Mouse (Mus musculus) intestine, postnatal 0 days (tissue): ENCODE measurements around the gene Spink8. TPM values are rescaled to one million over a fixed set of nuclear protein-coding genes. Genes with fewer than 3 reads are reported as not detected.

Experiments used
- ATAC-seq: fragments of 200-750 bp; cut with Nextera tagmentation; 2 replicates; pipeline ENCODE4 v1.8.0; 2017; ENCODE audit warnings: mild to moderate bottlenecking, moderate TSS enrichment, moderate library complexity
- H3K27ac ChIP-seq: fragments of 300-500 bp; sonication (generic); 2 replicates; pipeline ENCODE4 v1.5.1; 2014; ENCODE audit warnings: mild to moderate bottlenecking, low read depth, low read length, moderate library complexity
- H3K27me3 ChIP-seq: fragments of 300-500 bp; sonication (generic); replicated peaks from 2 replicates; pipeline ENCODE4 v1.6.1; 2014; ENCODE audit warnings: low read length, mixed read lengths; ENCODE audit not compliant: control insufficient read depth, insufficient read depth
- H3K36me3 ChIP-seq: fragments of 300-500 bp; sonication (generic); 2 replicates; pipeline ENCODE4 v1.6.1; 2014; ENCODE audit warnings: mild to moderate bottlenecking, moderate library complexity; ENCODE audit not compliant: control insufficient read depth, insufficient read depth
- H3K4me1 ChIP-seq: fragments of 300-500 bp; sonication (generic); replicated peaks from 2 replicates; pipeline ENCODE4 v1.6.1; 2014; ENCODE audit warnings: antibody characterized with exemption, low read length, mixed read lengths; ENCODE audit not compliant: control insufficient read depth, insufficient read depth
- H3K4me2 ChIP-seq: fragments of 300-500 bp; sonication (generic); replicated peaks from 2 replicates; pipeline ENCODE4 v1.6.1; 2014; ENCODE audit warnings: low read depth, mild to moderate bottlenecking, moderate library complexity
- H3K4me3 ChIP-seq: fragments of 300-500 bp; sonication (generic); 2 replicates; pipeline ENCODE4 v1.5.1; 2014; ENCODE audit warnings: low read depth, low read length
- H3K9ac ChIP-seq: fragments of 300-500 bp; sonication (generic); 2 replicates; pipeline ENCODE4 v1.6.1; 2014; ENCODE audit warnings: mild to moderate bottlenecking, low read depth, low read length
- H3K9me3 ChIP-seq: fragments of 300-500 bp; sonication (generic); 2 replicates; pipeline ENCODE4 v1.6.1; 2016; ENCODE audit warnings: mixed run types; ENCODE audit not compliant: control insufficient read depth
- CTCF ChIP-seq: sonication (generic); IDR thresholded peaks from 2 replicates; pipeline ENCODE4 v1.5.1; 2016; ENCODE audit warnings: low read depth, mild to moderate bottlenecking, control low read depth, antibody characterized with exemption, moderate library complexity
- whole genome bisulfite sequencing: fragments of 180-500 bp; shearing (Covaris S2); extraction: QIAGEN DNeasy Blood & Tissue Kit; methylation state at CpG from one replicate; pipeline ENCODE4 v1.1.7; 2014; 5-methylcytosine and 5-hydroxymethylcytosine counted together
- polyA plus RNA-seq: library from polyadenylated mRNA; unstranded; fragments of >200 nt; fragmentation: Nextera tagmentation; extraction: Ambion mirVana; gene quantifications from 2 replicates; pipeline ENCODE4 v1.2.1, GENCODE M21; 2015

The Spink8 gene
- polyA plus RNA-seq, 1 experiment from 2014 or later: 3.0 TPM

DNA sequence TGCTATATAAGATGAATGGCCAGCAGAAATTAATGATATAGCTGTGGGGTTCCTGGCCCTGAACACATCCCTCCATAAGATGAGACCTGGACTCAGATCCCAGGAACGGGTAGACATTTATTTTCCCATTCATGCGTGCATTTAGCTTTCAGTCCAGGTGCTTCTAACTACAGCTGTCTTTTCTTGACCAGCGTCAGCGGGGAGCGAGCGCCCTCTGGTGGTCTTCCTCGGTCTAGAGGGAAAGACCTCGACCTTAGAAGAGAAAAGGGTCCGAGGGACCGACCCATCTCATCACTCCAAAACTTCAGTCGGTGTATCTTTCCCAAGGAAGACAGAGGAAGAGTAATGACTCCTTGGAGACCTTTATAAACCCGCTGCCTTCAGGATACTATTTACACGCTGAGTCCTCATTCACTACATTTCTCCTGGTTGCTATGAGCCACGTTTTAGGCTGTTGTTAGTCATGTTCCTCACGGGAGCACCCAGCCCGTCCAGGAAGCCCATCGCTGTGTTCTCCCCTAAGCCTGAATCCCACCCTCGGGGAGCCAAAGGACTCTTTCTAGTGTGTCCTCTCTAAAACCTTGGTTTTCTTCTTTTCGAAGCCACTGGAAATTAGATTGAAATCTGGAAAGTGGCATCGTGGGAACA lies 50.4 kb downstream of the Spink8 start:
- no peak overlapping the region for H3K4me3 ChIP-seq
- H3K4me1 ChIP-seq: no peaks in the 10 kb centered on the region
- H3K27ac ChIP-seq: no peak overlapping the region
- no peaks in the 10 kb centered on the region for H3K36me3 ChIP-seq
- 11% methylated on average over 20 of the region's 20 CpGs for WGBS
- peak; percentile 49 for ATAC-seq
- peak overlapping the region; percentile 46 for H3K4me2 ChIP-seq
- no peaks in the 10 kb centered on the region for H3K27me3 ChIP-seq
- no peak overlapping the region for H3K9ac ChIP-seq
- H3K9me3 ChIP-seq: no peaks in the 10 kb centered on the region
- TF ChIP-seq CTCF: peak; percentile 95

DNA sequence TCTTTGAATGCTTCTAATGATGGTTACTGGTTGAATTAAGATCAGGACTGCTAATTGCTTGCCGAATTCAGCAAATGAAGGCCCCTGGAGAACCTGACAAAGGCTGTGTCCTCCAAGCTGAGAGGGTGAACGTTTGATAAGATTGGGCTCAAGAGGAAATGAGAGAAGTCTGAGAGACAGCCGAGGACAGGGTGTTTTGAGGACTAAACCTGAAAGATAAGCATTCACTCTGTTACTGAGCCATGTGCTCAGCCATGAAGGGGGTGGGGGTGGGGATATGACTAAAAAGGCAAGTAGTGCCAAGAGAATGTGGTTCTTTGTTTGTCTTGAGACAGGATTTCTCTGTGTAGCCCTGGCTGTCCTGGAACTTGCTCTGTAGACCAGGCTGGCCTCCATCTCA lies 51.0 kb downstream of the Spink8 start:
- no peaks in the 10 kb centered on the region for H3K9me3 ChIP-seq
- no peak overlapping the region for H3K27ac ChIP-seq
- H3K4me3 ChIP-seq: no peak overlapping the region
- H3K27me3 ChIP-seq: no peaks in the 10 kb centered on the region
- H3K4me2 ChIP-seq: no peak overlapping the region; the same call in 1 of the 2 replicates
- H3K9ac ChIP-seq: no peak overlapping the region
- no peaks in the 10 kb centered on the region for H3K36me3 ChIP-seq
- H3K4me1 ChIP-seq: no peaks in the 10 kb centered on the region
- no peak for ATAC-seq
- TF ChIP-seq CTCF: no peak
- WGBS: 39% methylated on average over 3 of the region's 3 CpGs

DNA sequence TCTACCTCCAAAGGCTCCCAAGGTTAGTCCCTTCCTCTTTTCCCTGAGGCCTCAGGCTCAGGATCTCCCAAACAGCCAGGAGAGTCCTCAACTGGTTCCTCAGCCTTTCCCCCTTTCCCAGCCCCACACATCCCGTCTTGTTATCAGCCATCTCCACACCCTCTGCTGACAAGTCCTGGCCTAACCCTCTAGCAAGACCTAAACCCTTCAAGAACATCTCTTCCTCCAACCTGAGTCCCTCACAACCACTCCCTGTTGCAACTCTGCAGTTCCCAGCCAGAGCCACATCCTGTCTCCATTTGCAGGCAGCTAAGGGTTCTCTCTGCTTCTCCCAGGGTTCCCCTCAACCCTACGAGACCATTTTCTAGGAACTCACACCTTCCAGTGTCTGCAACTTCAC lies 54.1 kb downstream of the Spink8 start:
- no peak overlapping the region for H3K4me2 ChIP-seq
- H3K27me3 ChIP-seq: no peaks in the 10 kb centered on the region
- ATAC-seq: no peak
- no peak for TF ChIP-seq CTCF
- 55% methylated on average over 2 of the region's 2 CpGs for WGBS
- no peak overlapping the region for H3K4me3 ChIP-seq
- H3K27ac ChIP-seq: no peak overlapping the region
- H3K9ac ChIP-seq: no peak overlapping the region
- no peaks in the 10 kb centered on the region for H3K9me3 ChIP-seq
- no peaks in the 10 kb centered on the region for H3K4me1 ChIP-seq
- H3K36me3 ChIP-seq: no peaks in the 10 kb centered on the region

DNA sequence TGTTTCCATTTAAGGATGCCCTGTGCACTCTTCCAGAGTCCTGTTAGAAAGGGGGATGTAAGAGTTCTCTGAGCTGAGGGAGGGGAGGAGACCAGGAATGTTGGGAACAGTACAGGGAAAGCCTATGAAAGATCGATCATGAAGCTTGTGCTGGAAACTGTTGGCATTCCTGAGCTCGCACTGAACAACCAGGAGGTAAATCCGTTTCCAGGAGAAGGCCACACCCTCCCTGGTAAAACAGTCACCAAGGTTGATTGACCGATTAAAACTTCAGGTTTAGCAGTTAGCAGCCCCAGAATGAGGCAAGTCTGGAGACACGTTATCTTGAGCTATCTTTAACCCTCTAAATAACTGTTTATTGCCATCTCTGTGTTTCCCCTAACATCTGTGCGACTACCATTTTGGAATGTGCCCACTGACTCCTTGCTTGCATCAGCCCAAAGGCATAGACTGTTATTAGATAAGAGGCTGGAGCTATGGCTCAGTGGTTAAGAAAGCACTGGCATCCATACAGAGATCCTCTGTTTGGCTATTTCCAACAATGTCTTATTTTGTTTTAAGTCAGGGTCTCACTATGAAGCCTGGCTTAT lies 59.0 kb downstream of the Spink8 start:
- ATAC-seq: no peak
- no peaks in the 10 kb centered on the region for H3K36me3 ChIP-seq
- H3K4me3 ChIP-seq: 0 out of 2 replicates have a peak overlapping the region, but pooled peaks have one; percentile 9
- 13% methylated on average over 6 of the region's 6 CpGs for WGBS
- no peaks in the 10 kb centered on the region for H3K9me3 ChIP-seq
- no peaks in the 10 kb centered on the region for H3K4me1 ChIP-seq
- no peak overlapping the region for H3K9ac ChIP-seq
- no peak overlapping the region for H3K27ac ChIP-seq
- H3K27me3 ChIP-seq: no peaks in the 10 kb centered on the region
- TF ChIP-seq CTCF: no peak
- H3K4me2 ChIP-seq: peak overlapping the region; percentile 55

DNA sequence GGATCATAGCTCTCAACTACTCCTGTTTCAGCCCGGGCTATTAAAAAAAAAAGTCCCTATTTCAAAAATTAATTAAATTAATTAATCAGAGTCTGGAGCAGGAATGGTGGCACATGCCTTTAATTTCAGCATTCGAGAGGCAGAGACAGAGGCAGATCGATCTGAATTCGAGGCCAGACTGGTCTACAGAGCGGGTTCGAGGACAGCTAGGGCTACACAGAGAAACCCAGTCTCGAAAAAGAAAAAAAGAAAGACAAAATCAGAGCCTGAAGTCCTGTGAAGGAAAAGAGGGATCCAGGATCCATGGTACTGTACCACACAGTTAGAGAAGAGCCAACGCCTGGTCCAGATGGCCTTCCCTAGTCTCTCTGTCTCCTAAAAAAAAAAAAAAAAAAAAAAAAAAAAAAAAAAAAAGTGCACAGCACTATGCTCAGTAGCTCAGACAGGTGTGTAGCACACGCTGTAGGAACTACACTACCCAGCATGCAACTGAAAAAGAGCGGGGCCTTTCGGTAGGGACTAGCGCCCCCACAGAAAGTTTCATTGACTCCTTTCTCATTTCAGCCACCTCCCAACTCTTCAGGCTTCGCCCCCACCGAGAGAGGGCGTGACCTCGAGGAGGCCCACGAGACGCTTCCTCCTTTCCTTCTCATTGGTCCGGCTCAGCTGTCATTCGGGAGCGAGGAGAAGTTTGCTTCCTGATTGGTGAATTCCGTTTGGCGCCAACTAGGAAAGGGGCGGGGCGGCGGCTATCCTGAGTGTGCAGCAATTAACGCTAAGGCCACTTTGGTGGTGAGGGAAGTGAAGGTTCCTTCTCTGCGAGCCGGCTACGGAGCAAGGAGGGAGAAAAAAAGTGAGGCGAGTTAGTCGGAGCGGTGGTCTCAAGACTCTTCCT lies 63.0 kb downstream of the Spink8 start, which contains the start of gene Cdc25a:
TSS of gene Cdc25a (plus strand) at position 783 of the 895 bp plus-strand sequence.
- WGBS: 8% methylated on average over 33 of the region's 33 CpGs

More for the DNA sequence above, 63.0 kb downstream of the Spink8 start, which contains the start of gene Cdc25a:
- Histone ChIP-seq H3K4me3 (peak within 1 kb of the TSS; percentile 87), H3K4me1 (0 out of 2 replicates have a peak, but pooled peaks cover 2% of the 10 kb centered on the region), H3K9ac (peak within 1 kb of the TSS; percentile 78), H3K27me3 (no peaks in the 10 kb centered on the region), H3K4me2 (peak within 1 kb of the TSS; percentile 78), H3K27ac (peak within 1 kb of the TSS; percentile 92), H3K36me3 (peaks cover 6% of the 10 kb centered on the region), H3K9me3 (no peaks in the 10 kb centered on the region)
- TF ChIP-seq CTCF: peak; percentile 80
- peak; percentile 87 for ATAC-seq
